Mouse (Mus musculus): Measurements from ENCODE around the gene Ccin. TPM values are rescaled to one million over a fixed set of nuclear protein-coding genes. Genes with fewer than 3 reads are reported as not detected.

Gene Ccin
- polyA plus RNA-seq (2012; fragmentation: generic; extraction: Trizol) = 0.04 TPM
- long read RNA-seq, experiment 1 = 0 reads
- long read RNA-seq, experiment 2 = 0 reads

DNA sequence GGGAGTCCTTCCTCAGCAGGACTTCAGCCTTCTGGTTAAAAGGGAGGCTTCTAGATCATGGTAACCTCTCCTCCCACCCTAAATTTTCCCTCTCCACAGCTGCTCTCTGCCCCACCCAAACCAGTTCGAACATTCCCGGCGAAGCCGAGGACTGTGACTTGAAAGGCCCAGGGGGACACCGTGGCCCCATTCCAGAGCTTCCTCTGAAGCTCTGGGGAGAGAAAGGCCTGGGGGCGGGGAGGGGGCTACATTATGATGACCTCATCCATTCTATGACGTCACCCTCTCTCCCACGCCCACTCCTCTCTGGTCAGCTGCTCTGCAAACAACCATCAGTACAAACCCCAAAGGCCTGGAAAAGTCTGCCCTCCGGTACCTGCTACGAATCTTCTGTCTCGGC lies at the start of gene Ccin:
Gene Ccin (plus strand): TSS at position 303 of the 400 bp plus-strand sequence.
- TF ChIP-seq CTCF (IDR thresholded peaks at IDR 0.05; ENCODE audit: control insufficient read depth, insufficient read depth, insufficient read length) (no peak), MYOD1 (IDR thresholded peaks at IDR 0.05; ENCODE audit: control insufficient read depth, insufficient read length, low read depth) (no peak), USF1 (IDR thresholded peaks at IDR 0.05; ENCODE audit: low read depth) (no peak), FOSL1 (IDR thresholded peaks at IDR 0.05; ENCODE audit: insufficient read depth, low read length, poor library complexity, severe bottlenecking) (no peak), MYOG (IDR thresholded peaks at IDR 0.05; ENCODE audit: control insufficient read depth, extremely low read depth, insufficient read length) (no peak), CEBPB (IDR thresholded peaks at IDR 0.05; ENCODE audit: low read depth) (no peak), MAX (IDR thresholded peaks at IDR 0.05) (no peak)
- Histone ChIP-seq H3K36me3 (ENCODE audit: control insufficient read depth, insufficient read depth) (peaks cover 20% of the 10 kb centered on the region), H3K4me3 (ENCODE audit: insufficient read depth, poor library complexity, severe bottlenecking) (no peak within 1 kb of the TSS)

DNA sequence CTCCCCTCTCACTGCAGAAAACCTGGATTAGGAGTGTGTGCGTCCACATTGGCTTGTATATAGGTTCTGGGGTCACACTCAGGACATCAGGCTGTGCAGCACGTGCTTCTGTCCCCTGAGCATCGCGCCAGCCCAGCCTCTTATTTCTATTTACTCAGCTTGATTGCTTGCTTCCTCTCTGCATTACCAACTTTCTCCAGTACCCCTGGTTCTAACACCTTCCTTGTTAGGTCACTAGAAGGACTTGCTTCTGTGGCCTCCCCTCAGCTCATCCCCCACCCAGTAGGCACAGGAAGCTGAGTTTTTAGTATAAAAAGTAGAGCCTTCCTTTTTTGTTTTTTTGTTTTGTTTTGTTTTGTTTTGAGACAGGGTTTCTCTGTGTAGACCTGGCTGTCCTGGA lies 47.1 kb upstream of the Ccin start:
- Histone ChIP-seq H3K36me3 (ENCODE audit: control insufficient read depth, insufficient read depth) (no peaks in the 10 kb centered on the region), H3K4me3 (ENCODE audit: insufficient read depth, poor library complexity, severe bottlenecking) (no peak overlapping the region), H3K79me3 (ENCODE audit: low read depth) (no peaks in the 10 kb centered on the region), H3K27me3 (ENCODE audit: control insufficient read depth, insufficient read depth, insufficient read length) (no peaks in the 10 kb centered on the region), H3K79me2 (ENCODE audit: control insufficient read depth, insufficient read depth) (no peaks in the 10 kb centered on the region), H3ac (ENCODE audit: control insufficient read depth, insufficient read length, low read depth) (no peak overlapping the region)
- no peak for TF ChIP-seq MAX (IDR thresholded peaks at IDR 0.05)
- no peak for TF ChIP-seq MYOG (IDR thresholded peaks at IDR 0.05; ENCODE audit: control insufficient read depth, extremely low read depth, insufficient read length)
- no peak for TF ChIP-seq CTCF (IDR thresholded peaks at IDR 0.05; ENCODE audit: control insufficient read depth, insufficient read depth, insufficient read length)
- TF ChIP-seq FOSL1 (IDR thresholded peaks at IDR 0.05; ENCODE audit: insufficient read depth, low read length, poor library complexity, severe bottlenecking) = no peak
- no peak for TF ChIP-seq CEBPB (IDR thresholded peaks at IDR 0.05; ENCODE audit: low read depth)
- TF ChIP-seq MYOD1 (IDR thresholded peaks at IDR 0.05; ENCODE audit: control insufficient read depth, insufficient read length, low read depth) = no peak
- TF ChIP-seq USF1 (IDR thresholded peaks at IDR 0.05; ENCODE audit: low read depth) = no peak

More for the DNA sequence above, at the start of gene Ccin:
- Histone ChIP-seq H3K79me3 (ENCODE audit: low read depth) (no peaks in the 10 kb centered on the region), H3ac (ENCODE audit: control insufficient read depth, insufficient read length, low read depth) (no peak within 1 kb of the TSS), H3K27me3 (ENCODE audit: control insufficient read depth, insufficient read depth, insufficient read length) (no peaks in the 10 kb centered on the region), H3K79me2 (ENCODE audit: control insufficient read depth, insufficient read depth) (no peaks in the 10 kb centered on the region)

DNA sequence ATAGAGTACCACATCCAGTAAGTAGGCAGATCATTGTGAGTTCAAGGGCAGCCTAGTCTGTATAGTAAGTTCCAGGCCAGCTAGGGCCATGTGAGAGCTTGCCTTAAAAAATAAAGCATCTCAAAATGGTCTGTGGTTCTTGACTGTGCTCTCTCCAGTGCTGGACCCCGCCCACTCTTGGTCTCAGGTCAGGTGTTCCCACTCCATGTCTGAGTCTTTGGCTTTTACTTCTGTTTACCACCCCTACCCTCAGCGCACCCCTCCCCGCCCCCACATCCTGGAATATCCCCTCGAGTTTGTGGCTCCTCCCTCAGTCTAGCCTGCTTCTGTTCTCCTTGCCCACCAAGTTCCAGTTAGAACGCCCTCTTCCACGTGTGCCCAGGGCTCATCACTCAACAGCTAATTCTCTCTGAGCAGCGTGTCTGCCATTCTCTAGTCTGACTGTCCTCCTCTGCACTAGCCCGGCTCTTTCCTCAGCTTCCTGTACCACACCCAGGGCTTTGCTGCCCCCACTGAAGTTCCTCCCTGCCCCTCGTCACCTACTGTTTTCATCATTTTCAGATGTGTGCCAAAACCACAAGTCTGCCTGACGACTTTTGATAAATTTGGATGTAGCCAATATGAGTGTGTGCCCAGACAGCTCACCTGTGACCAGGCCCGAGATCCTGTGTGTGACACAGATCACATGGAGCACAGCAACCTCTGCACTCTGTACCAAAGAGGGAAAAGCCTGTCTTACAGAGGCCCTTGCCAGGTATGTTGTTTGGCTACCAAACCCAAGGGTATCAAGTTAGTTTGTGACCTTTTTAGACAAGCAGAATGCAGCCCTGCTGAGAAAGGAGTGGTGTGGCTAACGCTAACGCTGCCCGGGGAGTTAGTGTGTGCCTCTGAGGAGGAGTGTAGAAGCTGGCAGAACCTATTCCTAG lies 46.3 kb upstream of the Ccin start:
- H3K27me3 ChIP-seq (ENCODE audit: control insufficient read depth, insufficient read depth, insufficient read length) = no peaks in the 10 kb centered on the region
- no peaks in the 10 kb centered on the region for H3K79me2 ChIP-seq (ENCODE audit: control insufficient read depth, insufficient read depth)
- H3K79me3 ChIP-seq (ENCODE audit: low read depth) = no peaks in the 10 kb centered on the region
- H3ac ChIP-seq (ENCODE audit: control insufficient read depth, insufficient read length, low read depth) = no peak overlapping the region
- TF ChIP-seq CEBPB (IDR thresholded peaks at IDR 0.05; ENCODE audit: low read depth) (no peak), MAX (IDR thresholded peaks at IDR 0.05) (no peak), CTCF (IDR thresholded peaks at IDR 0.05; ENCODE audit: control insufficient read depth, insufficient read depth, insufficient read length) (no peak), USF1 (IDR thresholded peaks at IDR 0.05; ENCODE audit: low read depth) (no peak), MYOG (IDR thresholded peaks at IDR 0.05; ENCODE audit: control insufficient read depth, extremely low read depth, insufficient read length) (no peak)
- H3K36me3 ChIP-seq (ENCODE audit: control insufficient read depth, insufficient read depth) = no peaks in the 10 kb centered on the region
- no peak overlapping the region for H3K4me3 ChIP-seq (ENCODE audit: insufficient read depth, poor library complexity, severe bottlenecking)

DNA sequence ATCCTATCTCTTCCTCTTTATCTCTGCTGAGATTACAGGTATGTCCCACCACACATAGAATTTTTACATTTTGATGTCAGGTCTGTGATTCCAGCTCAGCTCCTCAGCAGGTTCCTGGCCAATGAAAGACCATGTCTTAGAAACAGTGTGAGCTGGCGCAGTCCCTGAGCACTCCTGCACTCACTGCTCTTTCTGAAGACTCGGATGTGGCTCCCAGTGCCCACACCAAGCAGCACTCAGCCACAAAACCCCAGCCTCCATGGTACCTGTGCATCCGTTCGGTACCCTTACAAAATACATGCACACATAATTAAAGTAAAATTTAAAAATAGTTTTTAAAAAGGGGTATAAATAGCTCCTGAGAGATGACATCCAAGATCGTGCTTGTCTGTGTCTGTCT lies 42.0 kb upstream of the Ccin start:
- TF ChIP-seq MYOD1 (IDR thresholded peaks at IDR 0.05; ENCODE audit: control insufficient read depth, insufficient read length, low read depth) (no peak), CEBPB (IDR thresholded peaks at IDR 0.05; ENCODE audit: low read depth) (no peak), USF1 (IDR thresholded peaks at IDR 0.05; ENCODE audit: low read depth) (no peak), FOSL1 (IDR thresholded peaks at IDR 0.05; ENCODE audit: insufficient read depth, low read length, poor library complexity, severe bottlenecking) (no peak), CTCF (IDR thresholded peaks at IDR 0.05; ENCODE audit: control insufficient read depth, insufficient read depth, insufficient read length) (no peak), MAX (IDR thresholded peaks at IDR 0.05) (no peak), MYOG (IDR thresholded peaks at IDR 0.05; ENCODE audit: control insufficient read depth, extremely low read depth, insufficient read length) (no peak)
- H3K36me3 ChIP-seq (ENCODE audit: control insufficient read depth, insufficient read depth) = no peaks in the 10 kb centered on the region
- H3ac ChIP-seq (ENCODE audit: control insufficient read depth, insufficient read length, low read depth) = no peak overlapping the region
- no peaks in the 10 kb centered on the region for H3K27me3 ChIP-seq (ENCODE audit: control insufficient read depth, insufficient read depth, insufficient read length)
- no peaks in the 10 kb centered on the region for H3K79me2 ChIP-seq (ENCODE audit: control insufficient read depth, insufficient read depth)
- H3K4me3 ChIP-seq (ENCODE audit: insufficient read depth, poor library complexity, severe bottlenecking) = no peak overlapping the region
- H3K79me3 ChIP-seq (ENCODE audit: low read depth) = no peaks in the 10 kb centered on the region

DNA sequence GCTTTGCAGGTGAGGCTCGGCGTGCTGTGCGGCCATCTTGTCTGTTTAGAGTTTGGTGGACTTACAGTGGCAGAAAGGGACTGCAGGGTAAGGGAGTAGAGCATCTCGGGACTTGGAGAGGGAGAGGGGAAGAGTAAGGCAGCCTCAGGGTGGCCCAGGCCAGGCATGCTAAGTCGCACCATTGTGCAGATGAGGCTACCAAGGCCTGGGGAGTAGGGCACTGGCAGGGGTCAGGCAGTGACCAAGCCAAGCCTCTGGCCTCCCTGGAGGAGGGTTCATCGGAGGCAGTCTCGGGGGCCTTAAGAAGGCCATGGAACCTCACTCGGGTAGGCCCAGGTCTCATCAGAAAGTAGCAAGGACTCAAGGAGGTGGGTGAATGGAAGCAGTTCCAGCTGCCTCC lies 40.9 kb upstream of the Ccin start:
- Histone ChIP-seq H3K27me3 (ENCODE audit: control insufficient read depth, insufficient read depth, insufficient read length) (no peaks in the 10 kb centered on the region), H3ac (ENCODE audit: control insufficient read depth, insufficient read length, low read depth) (no peak overlapping the region), H3K36me3 (ENCODE audit: control insufficient read depth, insufficient read depth) (no peaks in the 10 kb centered on the region), H3K4me3 (ENCODE audit: insufficient read depth, poor library complexity, severe bottlenecking) (no peak overlapping the region), H3K79me3 (ENCODE audit: low read depth) (no peaks in the 10 kb centered on the region), H3K79me2 (ENCODE audit: control insufficient read depth, insufficient read depth) (no peaks in the 10 kb centered on the region)
- TF ChIP-seq MAX (IDR thresholded peaks at IDR 0.05) (no peak), MYOD1 (IDR thresholded peaks at IDR 0.05; ENCODE audit: control insufficient read depth, insufficient read length, low read depth) (no peak), CTCF (IDR thresholded peaks at IDR 0.05; ENCODE audit: control insufficient read depth, insufficient read depth, insufficient read length) (no peak), FOSL1 (IDR thresholded peaks at IDR 0.05; ENCODE audit: insufficient read depth, low read length, poor library complexity, severe bottlenecking) (no peak), USF1 (IDR thresholded peaks at IDR 0.05; ENCODE audit: low read depth) (no peak), CEBPB (IDR thresholded peaks at IDR 0.05; ENCODE audit: low read depth) (no peak), MYOG (IDR thresholded peaks at IDR 0.05; ENCODE audit: control insufficient read depth, extremely low read depth, insufficient read length) (no peak)
